Comparison of ENCODE assay signal across 34 mouse cellular contexts in genomic region chr4:73772028-73772427, GRCm38 (mm10). TPM values are rescaled to one million over a fixed set of nuclear protein-coding genes. Genes with fewer than 3 reads are reported as not detected.
"Had no signal": no experiment of that assay in that cellular context is flagged by ENCODE, and none has a peak within 500 bp of the region (broad histone marks: within the 10 kb centered on the region; RNA-seq: fewer than 3 reads in every experiment).

No protein-coding gene starts in this region.

- H3K9ac ChIP-seq: heart, embryonic 12.5 days; heart, embryonic 13.5 days; heart, embryonic 15.5 days; hindbrain, embryonic 12.5 days; hindbrain, embryonic 13.5 days; hindbrain, embryonic 14.5 days; hindbrain, embryonic 15.5 days; intestine, embryonic 15.5 days; kidney, embryonic 15.5 days had no signal

- H3K27ac ChIP-seq: heart, embryonic 10.5 days; heart, embryonic 13.5 days; heart, embryonic 15.5 days; hindbrain, embryonic 10.5 days; hindbrain, embryonic 12.5 days; hindbrain, embryonic 13.5 days; hindbrain, embryonic 14.5 days; hindbrain, embryonic 15.5 days; hindbrain, postnatal 0 days; intestine, embryonic 15.5 days; kidney, embryonic 15.5 days; kidney, postnatal 0 days; layer of hippocampus, adult 2 months had no signal

- ATAC-seq: hindbrain, embryonic 16.5 days; hindbrain, postnatal 0 days; inflammation-experienced regulatory T-cells, adult 6 months; intestine, embryonic 15.5 days; intestine, embryonic 16.5 days had no signal

- DNase-seq: heart, postnatal 10 days; heart, postnatal 14 days; heart, postnatal 36 days; heart, postnatal 4 days; kidney, adult 11 months; kidney, adult 18-20 months; kidney, adult 2 months; kidney, adult 8-10 months; kidney, adult 9 months; kidney, postnatal 10 days; kidney, postnatal 14 days; kidney, postnatal 25 days; kidney, postnatal 36 days; kidney, postnatal 4 days; layer of hippocampus, adult 9-11 months; layer of hippocampus, postnatal 36 days had no signal

- H3K4me2 ChIP-seq: heart, embryonic 11.5 days; heart, embryonic 12.5 days; heart, embryonic 13.5 days; heart, embryonic 15.5 days; hindbrain, embryonic 12.5 days; hindbrain, embryonic 13.5 days; hindbrain, embryonic 14.5 days; hindbrain, embryonic 15.5 days; intestine, embryonic 15.5 days; kidney, embryonic 15.5 days had no signal

- H3K4me1 ChIP-seq: heart, embryonic 10.5 days; heart, embryonic 15.5 days; hindbrain, embryonic 12.5 days; hindbrain, embryonic 13.5 days; hindbrain, embryonic 15.5 days; intestine, embryonic 15.5 days had no signal

- H3K27me3 ChIP-seq: heart, embryonic 12.5 days; heart, embryonic 13.5 days; heart, embryonic 15.5 days; hindbrain, embryonic 12.5 days; hindbrain, embryonic 13.5 days; hindbrain, embryonic 15.5 days; intestine, embryonic 15.5 days; kidney, embryonic 15.5 days had no signal

- H3K36me3 ChIP-seq: heart, embryonic 10.5 days; heart, embryonic 12.5 days; heart, embryonic 13.5 days; heart, embryonic 15.5 days; hindbrain, embryonic 10.5 days; hindbrain, embryonic 12.5 days; hindbrain, embryonic 13.5 days; hindbrain, embryonic 15.5 days; intestine, embryonic 15.5 days; kidney, embryonic 15.5 days had no signal

- H3K9me3 ChIP-seq: heart, embryonic 10.5 days; heart, embryonic 12.5 days; heart, embryonic 13.5 days; heart, embryonic 15.5 days; hindbrain, embryonic 10.5 days; hindbrain, embryonic 12.5 days; hindbrain, embryonic 13.5 days; hindbrain, embryonic 15.5 days; intestine, embryonic 15.5 days; kidney, embryonic 15.5 days had no signal

- H3K4me3 ChIP-seq: heart, embryonic 10.5 days; heart, embryonic 12.5 days; heart, embryonic 13.5 days; heart, embryonic 15.5 days; hindbrain, embryonic 10.5 days; hindbrain, embryonic 12.5 days; hindbrain, embryonic 13.5 days; hindbrain, embryonic 15.5 days; intestine, embryonic 15.5 days; kidney, embryonic 15.5 days; layer of hippocampus, adult 2 months had no signal

RNA-seq across cellular contexts. Expression of gene Rasef, which starts 18.8 kb away (rescaled TPM):
- polyA plus RNA-seq: inflammation-experienced regulatory T-cells, adult 6 months had no signal
